Mouse (Mus musculus): ENCODE results near the gene Kdelr3.
A peak's percentile ranks its signal among the peaks of the same experiment; 100 is the strongest.

Gene Kdelr3

GRCm38 (mm10) chr15:79511553-79512320 is 4.5 kb upstream of the Kdelr3 start:
- no peak for DNase-seq (ENCODE audit: low read depth, low spot score)

- DNase-seq (ENCODE audit: low read depth, low spot score): no peak
Measured at GRCm38 (mm10) chr15:79513940-79514339, 2.3 kb upstream of the Kdelr3 start.

GRCm38 (mm10) chr15:79517710-79518109 is 1.5 kb downstream of the Kdelr3 start:
- no peak for DNase-seq (ENCODE audit: low read depth, low spot score)

GRCm38 (mm10) chr15:79518571-79518970 is 2.4 kb downstream of the Kdelr3 start:
- no peak for DNase-seq (ENCODE audit: low read depth, low spot score)

GRCm38 (mm10) chr15:79519400-79520220 is 3.4 kb downstream of the Kdelr3 start:
- DNase-seq (ENCODE audit: low read depth, low spot score): no peak

GRCm38 (mm10) chr15:79525564-79525963 is 9.4 kb downstream of the Kdelr3 start:
- DNase-seq (ENCODE audit: low read depth, low spot score): no peak

GRCm38 (mm10) chr15:79525979-79526768 is 10.0 kb downstream of the Kdelr3 start:
- no peak for DNase-seq (ENCODE audit: low read depth, low spot score)

GRCm38 (mm10) chr15:79527192-79527591 is 11.0 kb downstream of the Kdelr3 start:
- no peak for DNase-seq (ENCODE audit: low read depth, low spot score)

GRCm38 (mm10) chr15:79527991-79528639 is 11.9 kb downstream of the Kdelr3 start:
- DNase-seq (ENCODE audit: low read depth, low spot score): no peak

GRCm38 (mm10) chr15:79529935-79530334 is 13.7 kb downstream of the Kdelr3 start:
- no peak for DNase-seq (ENCODE audit: low read depth, low spot score)

- no peak for DNase-seq (ENCODE audit: low read depth, low spot score)
Measured at GRCm38 (mm10) chr15:79533796-79534195, 17.6 kb downstream of the Kdelr3 start.

GRCm38 (mm10) chr15:79543968-79544367 is 27.8 kb downstream of the Kdelr3 start:
- no peak for DNase-seq (ENCODE audit: low read depth, low spot score)

- no peak for DNase-seq (ENCODE audit: low read depth, low spot score)
Measured at GRCm38 (mm10) chr15:79545496-79545895, 29.3 kb downstream of the Kdelr3 start.

- DNase-seq (ENCODE audit: low read depth, low spot score): no peak
Measured at GRCm38 (mm10) chr15:79545921-79546399, 29.7 kb downstream of the Kdelr3 start.

GRCm38 (mm10) chr15:79546410-79547288 is 30.4 kb downstream of the Kdelr3 start, which contains the start of gene Ddx17:
Ddx17 (minus strand) TSS chr15:79546741.
- DNase-seq (ENCODE audit: low read depth, low spot score): peak; percentile 97

- DNase-seq (ENCODE audit: low read depth, low spot score): no peak
Measured at GRCm38 (mm10) chr15:79547289-79547820, 31.1 kb downstream of the Kdelr3 start.

GRCm38 (mm10) chr15:79548226-79548625 is 32.0 kb downstream of the Kdelr3 start:
- DNase-seq (ENCODE audit: low read depth, low spot score): no peak

- DNase-seq (ENCODE audit: low read depth, low spot score): no peak
Measured at GRCm38 (mm10) chr15:79552566-79552965, 36.4 kb downstream of the Kdelr3 start.

GRCm38 (mm10) chr15:79559649-79560048 is 43.4 kb downstream of the Kdelr3 start:
- no peak for DNase-seq (ENCODE audit: low read depth, low spot score)

GRCm38 (mm10) chr15:79562417-79562816 is 46.2 kb downstream of the Kdelr3 start:
- peak; percentile 89 for DNase-seq (ENCODE audit: low read depth, low spot score)
